Mouse (Mus musculus): ENCODE results near the gene Gucy2e.

Gucy2e gene

GRCm38 (mm10) chr11:69244911-69245310 is 8.1 kb upstream of the Gucy2e start:
- in situ Hi-C loops (cut with MboI, MseI), result no loop called here

- in situ Hi-C loops (cut with MboI, MseI), result loop anchor here (10.0 kb wide), 2 partner anchors 111 to 909 kb away; partner anchors contain the start of genes 9130213A22Rik, Aloxe3 and Hes7
These were observed 543 bp downstream of the Gucy2e start for GRCm38 (mm10) chr11:69236061-69236925.

GRCm38 (mm10) chr11:69235285-69236060 is 1.4 kb downstream of the Gucy2e start:
- in situ Hi-C loops (cut with MboI, MseI), result loop anchor here (10.0 kb wide), 2 partner anchors 111 to 909 kb away; partner anchors contain the start of genes 9130213A22Rik, Aloxe3 and Hes7

- in situ Hi-C loops (cut with MboI, MseI), result loop anchor here (10.0 kb wide), 2 partner anchors 108 to 912 kb away; partner anchors contain the start of genes 9130213A22Rik, Aloxe3 and Hes7
These were observed 3.7 kb downstream of the Gucy2e start for GRCm38 (mm10) chr11:69233141-69233540.

- in situ Hi-C loops (cut with MboI, MseI), result loop anchor here (10.0 kb wide), 2 partner anchors 106 to 914 kb away; partner anchors contain the start of genes 9130213A22Rik, Aloxe3 and Hes7
These were observed 6.4 kb downstream of the Gucy2e start for GRCm38 (mm10) chr11:69230420-69230819.

- in situ Hi-C loops (cut with MboI, MseI), result no loop called here
These were observed 11.1 kb downstream of the Gucy2e start for GRCm38 (mm10) chr11:69225715-69226114.

- in situ Hi-C loops (cut with MboI, MseI), result no loop called here
These were observed 13.7 kb downstream of the Gucy2e start for GRCm38 (mm10) chr11:69223101-69223500.

GRCm38 (mm10) chr11:69221070-69221469 is 15.8 kb downstream of the Gucy2e start:
- in situ Hi-C loops (cut with MboI, MseI), result no loop called here

GRCm38 (mm10) chr11:69218661-69219060 is 18.2 kb downstream of the Gucy2e start:
- in situ Hi-C loops (cut with MboI, MseI), result no loop called here

- in situ Hi-C loops (cut with MboI, MseI), result no loop called here
These were observed 19.4 kb downstream of the Gucy2e start for GRCm38 (mm10) chr11:69217411-69217810.

- in situ Hi-C loops (cut with MboI, MseI), result no loop called here
These were observed 25.4 kb downstream of the Gucy2e start for GRCm38 (mm10) chr11:69211431-69211830.

GRCm38 (mm10) chr11:69202469-69203230 is 34.2 kb downstream of the Gucy2e start:
- in situ Hi-C loops (cut with MboI, MseI), result no loop called here

- in situ Hi-C loops (cut with MboI, MseI), result no loop called here
These were observed 36.6 kb downstream of the Gucy2e start for GRCm38 (mm10) chr11:69200231-69200630.

GRCm38 (mm10) chr11:69199251-69199650 is 37.6 kb downstream of the Gucy2e start:
- in situ Hi-C loops (cut with MboI, MseI), result no loop called here

GRCm38 (mm10) chr11:69197743-69198142 is 39.1 kb downstream of the Gucy2e start, which contains the start of gene Alox8:
Gene Alox8 (minus strand): TSS chr11:69197843.
- in situ Hi-C loops (cut with MboI, MseI), result no loop called here

GRCm38 (mm10) chr11:69197194-69197593 is 39.6 kb downstream of the Gucy2e start:
- in situ Hi-C loops (cut with MboI, MseI), result no loop called here

- in situ Hi-C loops (cut with MboI, MseI), result no loop called here
These were observed 40.1 kb downstream of the Gucy2e start for GRCm38 (mm10) chr11:69196766-69197165.

- in situ Hi-C loops (cut with MboI, MseI), result no loop called here
These were observed 44.0 kb downstream of the Gucy2e start for GRCm38 (mm10) chr11:69192840-69193239.

GRCm38 (mm10) chr11:69185936-69186335 is 50.9 kb downstream of the Gucy2e start:
- in situ Hi-C loops (cut with MboI, MseI), result no loop called here

- in situ Hi-C loops (cut with MboI, MseI), result no loop called here
These were observed 51.8 kb downstream of the Gucy2e start for GRCm38 (mm10) chr11:69185031-69185430.

- in situ Hi-C loops (cut with MboI, MseI), result no loop called here
These were observed 56.7 kb downstream of the Gucy2e start for GRCm38 (mm10) chr11:69180120-69180519.

All from T-helper 2 cell (primary cell).